Mouse (Mus musculus): ENCODE results near the gene Trpm4. TPM values are rescaled to one million over a fixed set of nuclear protein-coding genes. Genes with fewer than 3 reads are reported as not detected.
"Not testable (repeated sequence)": the region's sequence is repeated elsewhere in the genome, so short reads cannot be mapped to it uniquely, and the experiment has no call there.

The Trpm4 gene
- total RNA-seq, 2 experiments from 2014 or later = 18.5 to 24.6 TPM

DNA sequence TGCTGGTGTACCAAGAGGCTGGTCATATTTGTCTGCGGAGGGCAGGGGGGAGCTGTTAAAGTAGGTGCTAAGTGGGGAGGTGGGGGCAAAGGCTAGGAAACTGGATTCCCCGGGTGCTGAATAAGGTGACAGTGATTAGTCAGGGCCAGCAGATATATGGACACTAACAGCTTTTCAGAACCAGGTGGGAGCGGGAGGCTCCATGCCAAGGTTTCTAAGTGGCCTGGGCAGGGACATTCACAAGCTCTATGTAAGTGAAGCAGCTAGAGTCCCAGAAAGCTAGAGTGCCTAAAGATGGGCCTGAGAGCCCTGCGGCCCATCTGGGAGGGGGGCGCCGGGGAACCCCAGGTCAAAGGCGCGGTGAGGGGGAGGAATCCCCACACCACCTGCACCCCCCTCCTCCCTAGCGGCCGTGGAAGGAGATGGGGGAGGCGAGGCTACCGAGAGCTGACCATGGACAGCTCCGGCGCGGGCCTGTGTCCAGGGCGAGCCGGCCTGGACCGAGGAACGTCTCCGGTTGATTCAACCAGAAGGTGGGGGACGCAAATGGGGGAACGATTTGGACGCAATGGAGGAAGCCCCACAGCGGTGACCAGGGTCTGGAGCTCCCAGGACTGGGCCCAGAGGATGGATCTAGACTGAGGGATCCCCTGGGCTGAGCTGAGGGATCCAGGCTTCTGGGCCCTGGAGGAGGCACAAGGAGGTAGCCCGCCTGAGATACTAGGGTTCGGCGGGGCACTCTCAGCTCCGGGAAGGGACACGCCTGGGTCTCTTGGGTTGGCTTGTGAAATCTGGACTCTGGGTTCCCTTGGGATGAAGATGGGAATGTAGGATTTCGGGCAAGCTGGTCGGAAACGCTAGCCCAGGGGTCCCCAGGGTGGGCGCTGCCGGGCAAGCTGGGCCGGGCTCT is 32.4 kb upstream of the Trpm4 start:
- no peak; the same call in 1 of the 2 replicates for TF ChIP-seq CTCF (IDR thresholded peaks at IDR 0.05)
- Histone ChIP-seq H3K27ac (peak overlapping the region; percentile 97), H3K4me3 (peak overlapping the region; percentile 84)
- intact Hi-C loops (cut with DNase I) = no loop called here
- DNase-seq (ENCODE audit: extremely low spot score in 1 of 2, low spot score in 2 of 2) = peak in 1 of 2 experiments; percentile 41

DNA sequence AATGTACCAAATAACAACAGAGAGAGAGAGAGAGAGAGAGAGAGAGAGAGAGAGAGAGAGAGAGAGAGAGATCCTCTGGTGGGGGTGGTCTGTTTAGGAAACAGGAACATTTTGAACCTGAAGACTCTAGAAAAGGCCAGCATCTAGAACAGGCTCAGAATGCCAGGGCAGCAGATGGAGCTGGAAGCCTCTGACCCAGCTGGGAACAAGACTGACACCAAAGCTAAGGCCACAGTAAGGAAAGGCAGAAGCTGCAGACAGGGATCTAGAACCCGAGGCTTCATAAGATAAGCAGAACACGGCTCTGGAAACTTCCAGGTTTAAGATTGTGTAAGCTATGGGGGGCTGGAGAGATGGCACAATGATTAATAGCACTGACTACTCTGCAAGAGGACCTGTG is 30.4 kb upstream of the Trpm4 start:
- intact Hi-C loops (cut with DNase I) = loop anchor here (5.0 kb wide), 1 partner anchor 57 kb away; no protein-coding TSS in a partner anchor
- H3K27ac ChIP-seq = no peak overlapping the region
- no peak for DNase-seq (ENCODE audit: extremely low spot score in 1 of 2, low spot score in 2 of 2)
- H3K4me3 ChIP-seq = no peak overlapping the region
- TF ChIP-seq CTCF (IDR thresholded peaks at IDR 0.05) = no peak

DNA sequence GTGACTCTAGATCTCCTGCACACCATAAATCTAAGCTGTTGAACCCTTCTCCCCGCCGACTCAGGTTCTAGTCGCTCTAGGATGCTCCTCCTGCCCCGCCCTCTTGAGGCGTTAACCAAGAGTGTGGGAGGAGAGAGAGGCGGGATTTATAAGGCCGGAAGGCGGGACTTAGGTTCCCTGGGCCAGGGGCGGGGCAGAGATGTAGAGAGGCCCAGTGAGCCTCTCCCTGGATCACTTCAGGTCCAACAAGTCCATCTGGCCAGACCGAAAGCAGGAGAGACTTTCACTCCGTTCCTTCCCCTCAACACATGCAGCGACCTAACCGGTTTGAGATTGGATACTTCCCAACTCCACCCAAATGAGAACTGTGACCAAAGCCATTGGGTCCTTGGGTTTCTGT is 29.2 kb upstream of the Trpm4 start:
- intact Hi-C loops (cut with DNase I) = loop anchor here (5.0 kb wide), 1 partner anchor 56 kb away; no protein-coding TSS in a partner anchor
- Histone ChIP-seq H3K27ac (no peak overlapping the region), H3K4me3 (no peak overlapping the region)
- peak in 1 of 2 experiments; percentile 42 for DNase-seq (ENCODE audit: extremely low spot score in 1 of 2, low spot score in 2 of 2)
- TF ChIP-seq CTCF (IDR thresholded peaks at IDR 0.05) = no peak

DNA sequence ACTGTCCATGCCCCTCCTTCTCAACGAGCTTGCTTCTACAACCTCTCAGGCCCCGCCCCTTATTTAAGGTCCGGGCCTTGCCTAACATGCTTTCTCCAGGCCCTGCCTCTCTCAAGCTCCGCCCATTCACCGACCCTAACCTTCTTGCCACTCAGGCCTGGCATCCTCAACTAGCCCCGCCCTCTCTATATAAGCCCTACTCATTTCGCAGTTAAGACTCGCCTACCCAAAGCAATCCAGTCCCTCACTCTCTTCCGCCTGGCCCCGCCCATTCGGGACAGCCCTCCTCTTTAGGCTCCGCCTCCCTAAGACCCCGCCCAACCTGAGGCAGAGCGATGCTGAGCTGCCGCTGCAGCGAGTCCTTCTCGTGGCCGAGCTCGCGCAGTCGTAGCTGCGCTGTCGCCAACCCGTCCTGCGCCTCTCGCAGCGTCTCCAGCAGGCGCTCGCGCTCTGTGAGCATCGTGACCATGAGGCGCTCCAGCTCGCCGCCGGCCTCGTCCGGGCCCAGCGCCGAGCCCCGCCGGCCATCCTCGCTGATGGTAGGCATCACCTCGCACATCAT is 27.7 kb upstream of the Trpm4 start:
- peak; percentile 85 for DNase-seq (ENCODE audit: extremely low spot score in 1 of 2, low spot score in 2 of 2)

DNA sequence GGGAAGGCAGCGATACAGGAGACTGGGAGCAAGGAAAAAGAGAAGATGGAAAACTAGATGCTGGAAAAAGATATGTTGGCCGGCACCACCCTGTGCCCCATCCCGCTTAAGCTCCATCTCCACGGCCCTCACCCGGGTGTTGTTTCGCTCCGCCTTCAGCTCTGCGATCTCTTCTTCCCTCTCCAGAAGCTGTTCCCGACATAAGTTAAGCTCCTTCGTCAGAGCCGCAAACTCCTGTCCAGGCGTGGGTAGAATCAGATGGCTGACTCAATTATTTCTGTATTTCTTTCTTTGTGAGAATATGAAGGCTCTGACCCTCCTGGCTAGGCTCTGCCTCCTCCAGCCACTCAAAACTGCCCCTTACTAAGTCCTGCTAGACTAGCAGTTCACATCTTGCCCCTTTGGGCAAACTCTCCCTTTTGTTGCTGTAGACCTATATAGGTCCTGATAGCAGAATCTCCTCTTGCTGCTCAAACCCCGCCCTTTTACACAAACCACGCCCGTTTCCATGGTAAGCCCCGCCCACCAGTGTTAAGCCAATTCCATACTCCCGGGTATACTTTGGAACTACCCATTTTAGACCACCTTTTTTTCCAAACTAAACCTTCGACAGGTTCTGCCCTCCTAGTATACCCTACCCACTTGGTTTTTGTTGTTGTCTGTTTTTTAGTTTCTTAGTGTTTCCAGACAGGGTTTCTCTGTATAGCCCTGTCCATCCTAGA is 27.0 kb upstream of the Trpm4 start:
- Histone ChIP-seq H3K27ac (peak overlapping the region; percentile 59), H3K4me3 (no peak overlapping the region)
- no peak for TF ChIP-seq CTCF (IDR thresholded peaks at IDR 0.05)
- intact Hi-C loops (cut with DNase I) = loop anchor here (5.0 kb wide), 1 partner anchor 53 kb away; no protein-coding TSS in a partner anchor
- DNase-seq (ENCODE audit: extremely low spot score in 1 of 2, low spot score in 2 of 2) = peak in 1 of 2 experiments; percentile 53

More for the DNA sequence above, 27.7 kb upstream of the Trpm4 start:
- peak overlapping the region; percentile 46 for H3K4me3 ChIP-seq
- intact Hi-C loops (cut with DNase I) = loop anchor here (5.0 kb wide), 1 partner anchor 54 kb away; no protein-coding TSS in a partner anchor
- no peak; the same call in 1 of the 2 replicates for TF ChIP-seq CTCF (IDR thresholded peaks at IDR 0.05)
- peak overlapping the region; percentile 71 for H3K27ac ChIP-seq

DNA sequence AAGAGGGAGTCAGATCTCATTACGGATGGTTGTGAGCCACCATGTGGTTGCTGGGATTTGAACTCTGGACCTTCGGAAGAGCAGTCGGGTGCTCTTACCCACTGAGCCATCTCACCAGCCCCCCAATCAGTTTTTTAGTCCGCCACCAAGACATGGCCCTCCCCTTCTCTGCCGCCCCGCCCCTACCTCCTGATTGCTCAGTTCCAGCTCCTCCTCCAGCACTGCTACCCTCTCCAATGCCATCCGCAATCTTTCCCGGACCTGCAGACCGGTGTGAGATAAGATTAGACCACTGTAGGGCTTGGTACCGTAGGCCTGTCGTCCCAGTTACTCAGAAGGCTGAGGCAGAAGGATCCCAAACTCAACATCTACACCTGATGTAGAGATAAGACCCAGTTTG is 25.5 kb upstream of the Trpm4 start:
- H3K4me3 ChIP-seq; H3K27ac ChIP-seq; DNase-seq (ENCODE audit: extremely low spot score in 1 of 2, low spot score in 2 of 2); intact Hi-C loops (cut with DNase I): not testable (repeated sequence)

DNA sequence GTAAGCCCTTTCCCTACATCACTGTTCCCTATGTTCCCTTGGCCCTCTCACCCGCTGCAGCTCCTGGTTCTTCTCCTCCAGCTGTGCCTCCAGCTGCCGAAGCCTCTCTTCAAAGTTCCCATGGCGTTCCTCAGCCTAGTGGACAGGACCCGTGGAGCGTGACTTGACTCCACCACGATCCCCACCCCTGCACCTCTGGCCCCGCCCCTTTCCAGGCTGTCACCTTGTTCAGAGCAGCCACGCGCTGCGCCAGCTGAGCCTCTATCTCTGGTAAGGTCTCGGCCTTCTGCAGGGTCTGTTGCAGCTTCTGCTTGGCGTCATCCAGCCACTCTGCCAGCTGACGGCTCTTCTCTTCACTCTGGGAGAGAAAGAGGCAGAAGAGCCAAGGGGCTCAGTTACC is 22.5 kb upstream of the Trpm4 start:
- Histone ChIP-seq H3K4me3 (no peak overlapping the region), H3K27ac (no peak overlapping the region)
- no peak for DNase-seq (ENCODE audit: extremely low spot score in 1 of 2, low spot score in 2 of 2)
- TF ChIP-seq CTCF (IDR thresholded peaks at IDR 0.05) = no peak
- intact Hi-C loops (cut with DNase I) = no loop called here

DNA sequence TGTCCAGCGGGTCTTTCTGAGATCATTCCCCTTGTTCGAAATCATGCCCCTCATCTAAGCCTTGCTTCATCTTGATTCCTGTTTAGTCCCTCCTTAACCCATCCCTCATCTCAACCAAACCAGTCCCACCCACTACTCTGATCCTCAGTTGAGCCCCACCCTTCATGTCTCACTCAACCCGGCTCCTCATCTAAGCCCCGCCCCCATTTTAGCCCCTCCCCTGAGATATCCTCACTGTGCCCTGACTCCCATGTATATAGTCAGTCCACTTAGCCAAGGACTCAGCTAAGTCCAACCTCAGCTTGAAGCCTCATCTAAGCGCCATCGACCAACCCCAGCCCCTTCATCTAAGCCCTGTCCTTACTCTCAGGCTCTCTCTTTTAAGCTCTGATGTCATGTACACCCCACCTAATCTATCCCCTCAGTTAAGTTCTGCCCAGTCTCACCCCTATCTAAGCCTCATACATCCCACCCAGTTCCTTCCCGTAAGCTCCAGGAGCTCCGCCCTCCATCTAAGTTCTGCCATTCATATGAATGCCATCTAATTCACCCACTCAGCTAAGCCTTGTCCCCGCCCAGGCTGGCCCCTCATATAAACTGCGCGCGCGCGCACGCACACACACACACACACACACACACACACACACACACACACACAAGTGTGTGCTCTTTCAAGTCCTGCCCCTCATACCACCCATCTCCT is 21.9 kb upstream of the Trpm4 start:
- intact Hi-C loops (cut with DNase I) = no loop called here
- H3K4me3 ChIP-seq = no peak overlapping the region
- DNase-seq (ENCODE audit: extremely low spot score in 1 of 2, low spot score in 2 of 2) = no peak
- no peak for TF ChIP-seq CTCF (IDR thresholded peaks at IDR 0.05)
- no peak overlapping the region for H3K27ac ChIP-seq

DNA sequence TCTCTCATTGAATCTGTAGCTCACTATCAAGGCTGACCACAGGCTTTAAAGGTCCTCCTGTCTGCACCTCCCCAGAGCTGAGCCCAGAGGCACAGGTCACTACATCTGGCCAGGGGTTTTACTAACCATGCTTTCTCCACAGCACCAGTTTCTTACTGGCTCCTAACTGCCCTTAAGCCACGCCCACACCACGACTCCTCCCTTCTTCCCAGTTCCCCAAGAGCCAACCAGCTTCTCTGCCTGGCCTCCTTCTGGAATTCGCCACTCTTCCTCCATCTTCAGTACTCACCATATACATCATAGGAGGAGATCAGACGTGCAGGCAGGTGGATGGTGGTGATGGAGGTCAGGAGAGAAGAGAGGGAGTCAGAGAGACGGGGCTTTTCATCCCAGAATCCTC is 19.5 kb upstream of the Trpm4 start:
- no peak for TF ChIP-seq CTCF (IDR thresholded peaks at IDR 0.05)
- no peak overlapping the region for H3K4me3 ChIP-seq
- DNase-seq (ENCODE audit: extremely low spot score in 1 of 2, low spot score in 2 of 2) = no peak
- intact Hi-C loops (cut with DNase I) = no loop called here
- no peak overlapping the region for H3K27ac ChIP-seq

DNA sequence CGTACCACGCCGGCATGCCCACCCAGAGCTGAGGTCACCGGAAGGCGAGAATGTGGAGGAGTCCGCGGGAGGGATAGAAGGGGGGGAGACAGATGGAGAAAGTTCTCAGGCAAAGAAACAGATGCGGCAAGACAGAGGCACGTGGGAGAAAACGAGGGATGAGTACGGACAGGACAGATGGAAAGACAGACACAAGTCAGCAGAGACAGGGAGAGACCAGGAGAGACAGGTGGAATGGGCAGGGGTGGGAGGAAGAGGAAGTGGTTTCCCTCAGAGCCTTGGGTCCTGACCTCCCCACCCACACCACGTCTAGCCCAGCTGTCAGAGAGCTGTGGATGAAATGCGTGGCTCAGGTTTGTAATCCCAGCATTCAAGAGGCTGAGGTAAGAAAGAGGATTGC is 13.3 kb upstream of the Trpm4 start:
- no peak for TF ChIP-seq CTCF (IDR thresholded peaks at IDR 0.05)
- Histone ChIP-seq H3K4me3 (no peak overlapping the region), H3K27ac (no peak overlapping the region)
- DNase-seq (ENCODE audit: extremely low spot score in 1 of 2, low spot score in 2 of 2) = no peak
- intact Hi-C loops (cut with DNase I) = no loop called here

DNA sequence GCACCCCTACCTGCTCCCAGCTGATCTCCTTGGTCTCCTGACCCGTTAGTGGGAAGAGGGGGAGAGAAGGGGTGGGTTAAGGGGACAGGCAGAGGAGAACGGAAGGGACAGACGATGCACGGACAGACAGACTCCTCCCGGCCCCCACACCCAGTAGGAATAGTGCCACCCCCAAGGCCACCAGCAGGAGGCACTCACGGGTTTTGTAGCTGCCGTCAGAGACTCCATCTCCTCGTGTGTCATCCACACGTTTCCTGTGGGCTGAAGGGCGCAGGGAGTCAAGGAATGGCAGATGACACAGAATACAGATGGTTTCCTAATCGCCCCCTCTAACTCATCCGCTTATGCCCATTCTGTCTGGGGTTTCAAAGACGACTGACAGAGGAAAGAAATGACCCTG is 10.0 kb upstream of the Trpm4 start:
- intact Hi-C loops (cut with DNase I) = no loop called here
- no peak for DNase-seq (ENCODE audit: extremely low spot score in 1 of 2, low spot score in 2 of 2)
- Histone ChIP-seq H3K27ac (peak overlapping the region; percentile 32; the same call in 1 of the 2 replicates), H3K4me3 (no peak overlapping the region)
- peak; percentile 32 for TF ChIP-seq CTCF (IDR thresholded peaks at IDR 0.05)

Data from left cerebral cortex, adult 2 months (tissue).